In genomic region chr8:107658386-107658785, GRCm38 (mm10) we compare ENCODE assay signal across 28 mouse cellular contexts.
"Had no signal": no experiment of that assay in that cellular context is flagged by ENCODE, and none has a peak within 500 bp of the region (broad histone marks: within the 10 kb centered on the region; RNA-seq: fewer than 3 reads in every experiment).

No protein-coding gene starts in this region.

- H3K27me3 ChIP-seq: embryonic facial prominence, embryonic 12.5 days; embryonic facial prominence, embryonic 15.5 days; forebrain, embryonic 12.5 days; forebrain, embryonic 13.5 days; forebrain, embryonic 15.5 days had no signal

- ATAC-seq: forebrain, embryonic 13.5 days; forebrain, embryonic 14.5 days; forebrain, embryonic 15.5 days; forebrain, embryonic 16.5 days; forebrain, postnatal 0 days had no signal

- H3K9me3 ChIP-seq: embryonic facial prominence, embryonic 10.5 days; embryonic facial prominence, embryonic 12.5 days; embryonic facial prominence, embryonic 13.5 days; embryonic facial prominence, embryonic 15.5 days; forebrain, embryonic 10.5 days; forebrain, embryonic 12.5 days; forebrain, embryonic 13.5 days; forebrain, embryonic 15.5 days had no signal

- H3K36me3 ChIP-seq: embryonic facial prominence, embryonic 10.5 days; embryonic facial prominence, embryonic 12.5 days; embryonic facial prominence, embryonic 13.5 days; embryonic facial prominence, embryonic 15.5 days; forebrain, embryonic 10.5 days; forebrain, embryonic 12.5 days; forebrain, embryonic 15.5 days had no signal

- H3K4me2 ChIP-seq: embryonic facial prominence, embryonic 12.5 days; embryonic facial prominence, embryonic 13.5 days; embryonic facial prominence, embryonic 15.5 days; forebrain, embryonic 12.5 days; forebrain, embryonic 13.5 days; forebrain, embryonic 15.5 days had no signal

- H3K4me1 ChIP-seq: embryonic facial prominence, embryonic 10.5 days; embryonic facial prominence, embryonic 12.5 days; embryonic facial prominence, embryonic 13.5 days; embryonic facial prominence, embryonic 15.5 days; forebrain, embryonic 10.5 days; forebrain, embryonic 12.5 days; forebrain, embryonic 13.5 days; forebrain, embryonic 15.5 days had no signal

- DNase-seq: cerebellum, adult 2 months; cerebellum, adult 8-10 months; cerebellum, adult 9-10 months; cerebellum, adult 9-11 months; cerebellum, postnatal 10 days; cerebellum, postnatal 14 days; cerebellum, postnatal 25 days; cerebellum, postnatal 36 days; embryo, embryonic 11 days; forebrain, postnatal 0 days; gastrocnemius, adult 2 months; gastrocnemius, postnatal 10 days; gastrocnemius, postnatal 14 days; gastrocnemius, postnatal 25 days; gastrocnemius, postnatal 36 days; heart, adult 18-20 months; heart, adult 2 months had no signal

- H3K27ac ChIP-seq: embryonic facial prominence, embryonic 10.5 days; embryonic facial prominence, embryonic 12.5 days; embryonic facial prominence, embryonic 13.5 days; embryonic facial prominence, embryonic 15.5 days; forebrain, embryonic 10.5 days; forebrain, embryonic 12.5 days; forebrain, embryonic 13.5 days; forebrain, embryonic 15.5 days; gastrocnemius, adult 2 months; heart, adult 2 months had no signal

- H3K9ac ChIP-seq: embryonic facial prominence, embryonic 12.5 days; embryonic facial prominence, embryonic 13.5 days; embryonic facial prominence, embryonic 15.5 days; forebrain, embryonic 12.5 days; forebrain, embryonic 13.5 days; forebrain, embryonic 15.5 days; forebrain, postnatal 0 days had no signal

- H3K4me3 ChIP-seq: embryonic facial prominence, embryonic 10.5 days; embryonic facial prominence, embryonic 12.5 days; embryonic facial prominence, embryonic 13.5 days; embryonic facial prominence, embryonic 15.5 days; erythroblast, embryonic 14.5 days; forebrain, embryonic 10.5 days; forebrain, embryonic 12.5 days; forebrain, embryonic 13.5 days; forebrain, embryonic 15.5 days; gastrocnemius, adult 2 months; heart, adult 2 months had no signal
